In the genomic region with DNA sequence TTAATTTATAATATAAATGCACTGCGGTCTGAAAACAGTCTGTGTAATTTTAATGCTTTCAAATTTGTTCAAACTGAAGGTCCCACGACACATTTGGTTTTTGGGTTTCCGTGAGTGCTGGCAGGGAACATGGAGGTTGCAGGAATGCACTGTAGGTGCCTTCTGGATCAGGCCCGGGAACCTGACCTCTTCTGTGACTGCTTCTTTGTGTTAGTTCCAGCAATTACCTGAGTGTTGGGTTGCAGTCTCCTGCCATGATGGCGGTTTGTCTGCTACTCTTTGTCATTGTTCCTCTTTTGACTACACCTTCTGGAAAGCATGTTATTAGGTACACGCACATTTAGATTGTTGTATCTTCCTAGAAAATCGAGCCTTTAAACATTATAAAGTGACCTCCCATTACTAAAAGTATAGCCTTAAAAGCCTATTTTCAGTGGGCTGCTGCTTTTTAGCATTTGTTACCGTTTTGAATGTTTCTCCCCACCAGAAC, we compare ENCODE assay signal across 23 mouse cellular contexts. TPM values are rescaled to one million over a fixed set of nuclear protein-coding genes. Genes with fewer than 3 reads are reported as not detected.
DNase-seq lines count a peak whose midpoint lies in the region; ATAC-seq and TF ChIP-seq lines count a peak whose summit lies in the region.
"Had no signal": no experiment of that assay in that cellular context is flagged by ENCODE, and none has a peak within 500 bp of the region (broad histone marks: within the 10 kb centered on the region; RNA-seq: fewer than 3 reads in every experiment).

No protein-coding gene starts in this region.

- H3K79me2 ChIP-seq in CH12.LX (replicated peaks; ENCODE audit: control insufficient read depth, extremely low read depth, insufficient read depth, poor library complexity, severe bottlenecking) = no peaks in the 10 kb centered on the region

- no peaks in the 10 kb centered on the region for H3K36me3 ChIP-seq in midbrain, embryonic 11.5 days (ENCODE audit: control insufficient read depth, insufficient read depth, low read length)
- H3K36me3 ChIP-seq in midbrain, embryonic 15.5 days (replicated peaks) = no peaks in the 10 kb centered on the region
- no peaks in the 10 kb centered on the region for H3K36me3 ChIP-seq in CH12.LX (replicated peaks in 1 of 2; ENCODE audit: control insufficient read depth in 1 of 2, insufficient read depth in 1 of 2, low read length in 1 of 2)
- H3K36me3 ChIP-seq in embryonic facial prominence, embryonic 12.5 days = no peaks in the 10 kb centered on the region
- no peaks in the 10 kb centered on the region for H3K36me3 ChIP-seq in limb, embryonic 10.5 days
- H3K36me3 ChIP-seq: heart, embryonic 15.5 days; hindbrain, embryonic 13.5 days had no signal

- no peak for TF ChIP-seq CTCF in CH12.LX (conservative IDR thresholded peaks at IDR 0.05 in 1 of 2, IDR thresholded peaks at IDR 0.05 in 1 of 2; ENCODE audit: low read depth in 2 of 2, low read length in 2 of 2)

- no peak for TF ChIP-seq EP300 in CH12.LX (IDR thresholded peaks at IDR 0.05; ENCODE audit: low read length)

- H3K27ac ChIP-seq in midbrain, embryonic 11.5 days (ENCODE audit: low read depth, low read length) = no peak overlapping the region
- H3K27ac ChIP-seq in midbrain, embryonic 15.5 days = no peak overlapping the region
- H3K27ac ChIP-seq in CH12.LX (ENCODE audit: insufficient read depth, low read depth) = peak overlapping the region; percentile 33
- H3K27ac ChIP-seq in embryonic facial prominence, embryonic 12.5 days = 0 out of 2 replicates have a peak overlapping the region, but pooled peaks have one; percentile 14
- peak overlapping the region; percentile 37 for H3K27ac ChIP-seq in limb, embryonic 10.5 days
- H3K27ac ChIP-seq: hindbrain, embryonic 13.5 days had no signal

- H3K4me2 ChIP-seq in midbrain, embryonic 11.5 days = no peak overlapping the region
- no peak overlapping the region for H3K4me2 ChIP-seq in midbrain, embryonic 15.5 days
- no peak overlapping the region; the same call in 1 of the 2 replicates for H3K4me2 ChIP-seq in CH12.LX (ENCODE audit: insufficient read depth, low read depth, poor library complexity, severe bottlenecking)
- no peak overlapping the region for H3K4me2 ChIP-seq in embryonic facial prominence, embryonic 12.5 days (replicated peaks)

- in situ Hi-C loops in CH12.LX (cut with MboI; ENCODE audit: low pct_ligation_motif_present, low pct_unique_long_range_greater_than_20kb, low sequenced_read_pairs) = no loop called here

- ATAC-seq in midbrain, embryonic 11.5 days (ENCODE audit: low FRiP score) = no peak
- no peak for ATAC-seq in midbrain, embryonic 15.5 days (replicated peaks)
- ATAC-seq in embryonic facial prominence, embryonic 12.5 days (ENCODE audit: insufficient number of reproducible peaks, insufficient read depth, low FRiP score, low TSS enrichment) = no peak
- ATAC-seq: activated CD4-positive, CD25-positive, alpha-beta regulatory T cell, adult 4 months; forebrain, embryonic 16.5 days; hindbrain, postnatal 0 days; Patski had no signal

- TF ChIP-seq RAD21 in CH12.LX (IDR thresholded peaks at IDR 0.05; ENCODE audit: low read depth, low read length) = no peak

- WGBS in midbrain, embryonic 11.5 days = 76% methylated on average over 8 of the region's 8 CpGs
- WGBS in midbrain, embryonic 15.5 days = 73% methylated on average over 8 of the region's 8 CpGs
- WGBS in embryonic facial prominence, embryonic 12.5 days = 42% methylated on average over 8 of the region's 8 CpGs
- 77% methylated on average over 8 of the region's 8 CpGs for WGBS in limb, embryonic 10.5 days

- no peaks in the 10 kb centered on the region for H3K9me3 ChIP-seq in midbrain, embryonic 11.5 days (ENCODE audit: control insufficient read depth, low read length)
- H3K9me3 ChIP-seq in midbrain, embryonic 15.5 days = no peaks in the 10 kb centered on the region
- H3K9me3 ChIP-seq in CH12.LX (replicated peaks; ENCODE audit: low read length) = no peaks in the 10 kb centered on the region
- H3K9me3 ChIP-seq in embryonic facial prominence, embryonic 12.5 days = no peaks in the 10 kb centered on the region
- no peaks in the 10 kb centered on the region for H3K9me3 ChIP-seq in limb, embryonic 10.5 days (replicated peaks)
- H3K9me3 ChIP-seq: heart, embryonic 15.5 days; hindbrain, embryonic 13.5 days had no signal

- peaks cover 16% of the 10 kb centered on the region for H3K4me1 ChIP-seq in midbrain, embryonic 11.5 days (ENCODE audit: control insufficient read depth, insufficient read depth, low read length)
- peaks cover 32% of the 10 kb centered on the region for H3K4me1 ChIP-seq in midbrain, embryonic 15.5 days
- peaks cover 25 to 49% of the 10 kb centered on the region in 2 experiments for H3K4me1 ChIP-seq in CH12.LX (ENCODE audit: control insufficient read depth in 1 of 2, insufficient read depth in 2 of 2)
- peaks cover 41% of the 10 kb centered on the region for H3K4me1 ChIP-seq in embryonic facial prominence, embryonic 12.5 days
- peaks cover 45% of the 10 kb centered on the region for H3K4me1 ChIP-seq in limb, embryonic 10.5 days

- no peak overlapping the region for H3K9ac ChIP-seq in midbrain, embryonic 11.5 days (ENCODE audit: low read length)
- no peak overlapping the region for H3K9ac ChIP-seq in midbrain, embryonic 15.5 days
- H3K9ac ChIP-seq in CH12.LX (ENCODE audit: insufficient read depth, low read depth) = peak overlapping the region; percentile 22; the same call in 1 of the 2 replicates
- no peak overlapping the region for H3K9ac ChIP-seq in embryonic facial prominence, embryonic 12.5 days
- H3K9ac ChIP-seq: heart, embryonic 15.5 days; hindbrain, embryonic 13.5 days had no signal

- 0 out of 2 replicates have a peak, but pooled peaks have one; percentile 13 for TF ChIP-seq POLR2A in CH12.LX (IDR thresholded peaks at IDR 0.05; ENCODE audit: low read depth, low read length)

- no peak overlapping the region for H3K4me3 ChIP-seq in midbrain, embryonic 11.5 days (ENCODE audit: low read depth, low read length)
- H3K4me3 ChIP-seq in midbrain, embryonic 15.5 days = no peak overlapping the region
- no peak overlapping the region for H3K4me3 ChIP-seq in CH12.LX (replicated peaks in 1 of 3; ENCODE audit: low read depth in 2 of 3, low read length in 2 of 3, poor library complexity in 1 of 3)
- no peak overlapping the region for H3K4me3 ChIP-seq in embryonic facial prominence, embryonic 12.5 days
- H3K4me3 ChIP-seq in limb, embryonic 10.5 days = no peak overlapping the region
- H3K4me3 ChIP-seq: heart, embryonic 15.5 days; hindbrain, embryonic 13.5 days had no signal

- dilution Hi-C loops in CH12.LX (cut with MboI; ENCODE audit: extremely low pct_ligation_motif_present, extremely low pct_unique_long_range_greater_than_20kb, low sequenced_read_pairs) = no loop called here

- H3K27me3 ChIP-seq in midbrain, embryonic 11.5 days (ENCODE audit: control insufficient read depth, insufficient read depth, low read length) = no peaks in the 10 kb centered on the region
- no peaks in the 10 kb centered on the region for H3K27me3 ChIP-seq in midbrain, embryonic 15.5 days (replicated peaks)
- no peaks in the 10 kb centered on the region for H3K27me3 ChIP-seq in CH12.LX (replicated peaks)
- H3K27me3 ChIP-seq in embryonic facial prominence, embryonic 12.5 days = no peaks in the 10 kb centered on the region
- no peaks in the 10 kb centered on the region for H3K27me3 ChIP-seq in limb, embryonic 10.5 days (ENCODE audit: low read depth, poor library complexity, severe bottlenecking)
- H3K27me3 ChIP-seq: heart, embryonic 15.5 days; hindbrain, embryonic 13.5 days; Patski had no signal

- peak; percentile 83 for DNase-seq in midbrain, embryonic 11.5 days (ENCODE audit: low spot score, missing footprints)
- no peak for DNase-seq in CH12.LX (ENCODE audit: extremely low read depth)
- no peak for DNase-seq in limb, embryonic 10.5 days (ENCODE audit: low spot score)
- no peak for DNase-seq in cerebellum, postnatal 4 days (ENCODE audit: low spot score in 2 of 2)
- no peak for DNase-seq in retina, embryonic 14.5 days (ENCODE audit: low spot score)
- DNase-seq: adrenal gland, postnatal 14 days; cerebellum, adult 11-12 months; cerebellum, adult 9-10 months; cerebellum, postnatal 25 days; gastrocnemius, postnatal 14 days; heart, adult 2 months; heart, postnatal 14 days had no signal

TF ChIP-seq in CH12.LX, 34 proteins besides CTCF, POLR2A, EP300 and RAD21:
- TF ChIP-seq CHD1 (IDR thresholded peaks at IDR 0.05; ENCODE audit: low read depth, low read length) = peak; percentile 76; the same call in 1 of the 2 replicates
- TF ChIP-seq TBP (conservative IDR thresholded peaks at IDR 0.05; ENCODE audit: low read depth, low read length) = 0 out of 2 replicates have a peak, but pooled peaks have one; percentile 10
- no peak for TF ChIP-seq ZC3H11A (IDR thresholded peaks at IDR 0.05; ENCODE audit: low read depth, low read length)
- TF ChIP-seq NRF1 (IDR thresholded peaks at IDR 0.05; ENCODE audit: low read depth, low read length) = no peak
- peak; percentile 28; the same call in 1 of the 2 replicates for TF ChIP-seq IRF4 (IDR thresholded peaks at IDR 0.05; ENCODE audit: low read depth, low read length)
- TF ChIP-seq JUN (IDR thresholded peaks at IDR 0.05; ENCODE audit: insufficient read depth, low read depth, low read length) = no peak
- TF ChIP-seq POLR2AphosphoS2 (IDR thresholded peaks at IDR 0.05; ENCODE audit: low read depth, low read length) = no peak

RNA-seq across cellular contexts. Expression of a gene that starts 50.3 kb away (rescaled TPM):
- not detected in 2 replicates for polyA plus RNA-seq in midbrain, embryonic 11.5 days (2014; fragmentation: Nextera tagmentation; extraction: Ambion mirVana)
- not detected in 2 replicates for polyA plus RNA-seq in midbrain, embryonic 15.5 days (2015; fragmentation: Nextera tagmentation; extraction: Ambion mirVana)
- total RNA-seq in CH12.LX (2012; rRNA removed) (0.04 TPM in 2 replicates), CH12.LX (2014; rRNA removed) (0.07 TPM in 1 of 2 replicates, not detected in the other)
- polyA plus RNA-seq in CH12.LX (2012; ENCODE audit: insufficient read length, low read depth) = 0.08 TPM in 1 of 2 replicates, not detected in the other
- 0.06 TPM in 1 of 2 replicates, not detected in the other for polyA plus RNA-seq in embryonic facial prominence, embryonic 12.5 days (2016; fragmentation: Nextera tagmentation; extraction: Ambion mirVana)
- polyA plus RNA-seq in limb, embryonic 10.5 days (2016; fragmentation: Nextera tagmentation; extraction: Ambion mirVana) = 0.06 TPM in 1 of 2 replicates, not detected in the other
- total RNA-seq: gastrocnemius, postnatal 14 days; heart, postnatal 14 days; hematopoietic stem cell, adult 5-6 weeks had no signal
- polyA plus RNA-seq: activated CD4-positive, CD25-positive, alpha-beta regulatory T cell, adult 4 months; erythroblast, embryonic 14.5 days; forebrain, embryonic 16.5 days; gonadal fat pad, adult 2 months; heart, adult 2 months; hindbrain, embryonic 13.5 days had no signal

Comparison
In these comparisons a context has a peak if more than half of its experiments do, and no peak if none do; other contexts are left out.
1. H3K27ac ChIP-seq: peak in CH12.LX (single experiment), embryonic facial prominence, embryonic 12.5 days (single experiment) and limb, embryonic 10.5 days (single experiment); none in midbrain, embryonic 11.5 days (single experiment) and midbrain, embryonic 15.5 days (single experiment).